Mouse (Mus musculus) spleen, postnatal 10 days (tissue): ENCODE measurements at regions not wholly inside any gene's neighbourhood (a gene's known extent, or its start where the extent isn't known, plus 50 kb on each side); places are given as distances from the start of the nearest gene placed in this dataset.

Source experiments
- DNase-seq, 2 experiments: peaks; one replicate each; pipeline ENCODE4 v3.0.0; 2021 to 2022; ENCODE audit warnings: low spot score in 2 of 2

DNA sequence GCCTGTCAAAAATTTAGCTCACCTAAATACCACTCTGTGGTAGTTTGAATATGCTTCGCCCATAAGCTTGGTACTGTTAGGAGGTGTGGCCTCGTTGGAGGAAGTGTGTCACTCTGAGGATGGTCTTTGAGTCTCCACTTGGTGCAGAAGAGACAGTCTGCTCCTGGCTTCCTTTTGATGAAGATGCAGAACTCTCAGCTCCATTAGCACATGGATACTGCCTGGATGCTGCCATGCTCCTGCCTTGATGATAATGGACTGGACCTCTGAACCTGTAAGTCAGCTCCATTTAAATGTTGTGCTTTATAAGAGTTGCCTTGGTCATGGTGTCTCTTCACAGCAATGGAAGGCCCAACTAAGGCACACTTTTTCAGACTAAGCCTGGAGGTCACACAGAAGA lies 56.9 kb upstream of the Pik3r1 start:
- DNase-seq, result no peak

DNA sequence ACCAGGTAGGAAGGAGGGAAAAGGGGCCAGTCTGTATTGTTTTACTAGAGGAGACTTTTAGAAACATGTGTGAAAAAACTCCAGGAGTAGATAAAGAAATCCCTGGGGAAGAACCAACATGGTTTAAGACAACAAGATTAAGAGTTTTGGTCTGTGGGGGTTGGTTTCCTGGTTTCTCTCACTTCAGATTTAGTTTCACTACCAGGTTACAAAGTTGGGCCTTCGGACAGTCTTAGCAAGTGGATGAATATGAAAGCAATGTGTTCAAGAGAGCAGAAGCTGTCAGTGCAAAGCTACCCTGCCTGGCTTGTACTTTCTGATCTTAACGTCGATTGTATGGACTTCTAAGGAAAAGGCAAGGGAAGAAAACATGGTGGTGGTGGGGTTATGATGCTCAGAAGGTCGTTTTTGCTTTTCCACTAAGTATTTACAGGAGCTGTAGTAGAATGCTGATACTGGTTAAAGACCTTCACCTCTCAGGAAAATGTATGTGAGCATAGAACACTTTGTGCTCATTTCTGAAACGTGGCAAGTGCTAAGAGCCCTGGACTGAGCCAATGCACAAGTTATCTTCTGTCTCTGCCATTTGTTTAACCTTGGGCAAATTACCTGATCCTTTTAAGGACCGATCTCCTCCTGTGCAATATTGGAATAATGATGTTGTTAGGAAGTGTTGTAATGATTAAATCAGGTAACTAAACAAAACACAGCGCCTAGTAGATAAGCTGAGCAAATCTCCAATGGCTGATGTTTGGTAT lies 64.0 kb upstream of the Pik3r1 start:
- DNase-seq, result no peak

DNA sequence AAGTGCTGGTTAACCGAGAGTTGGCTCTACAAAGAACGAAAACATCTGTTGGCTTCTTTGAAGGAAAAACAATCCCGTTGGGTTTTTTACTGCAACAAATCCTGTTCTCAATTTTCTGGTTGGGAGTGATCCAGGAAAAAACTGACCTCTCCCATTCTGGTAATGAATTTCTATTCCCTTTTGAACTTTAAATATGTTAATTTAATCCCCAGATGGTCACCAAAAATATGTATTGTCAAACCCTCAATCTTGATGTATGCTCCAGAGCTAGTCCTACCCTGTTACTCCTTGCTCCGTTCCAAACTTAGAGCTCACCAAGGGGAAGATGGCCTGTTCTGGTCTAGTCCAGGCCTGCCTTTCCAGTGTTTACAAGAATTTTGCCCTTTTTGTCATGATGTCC lies 66.5 kb upstream of the Pik3r1 start:
- no peak for DNase-seq

DNA sequence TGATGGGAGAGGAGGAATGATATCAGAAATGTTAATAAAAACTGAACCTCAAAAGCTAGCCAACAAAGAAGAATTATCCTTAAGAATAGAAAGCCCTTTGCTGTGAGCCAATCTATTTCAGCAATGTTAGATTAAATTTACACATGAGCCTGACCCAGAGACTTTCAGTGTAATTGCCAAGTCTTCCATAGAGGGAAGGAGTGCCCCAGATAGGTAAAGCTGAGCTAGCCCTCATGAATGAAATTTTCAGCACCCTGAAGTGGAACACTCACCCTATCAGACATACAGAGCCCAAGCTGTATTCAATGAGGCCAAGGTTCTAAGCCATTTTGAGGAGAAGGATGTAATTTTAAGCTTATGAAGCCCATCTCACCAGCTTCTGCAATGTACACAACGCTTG lies 69.0 kb upstream of the Pik3r1 start:
- DNase-seq, result no peak

DNA sequence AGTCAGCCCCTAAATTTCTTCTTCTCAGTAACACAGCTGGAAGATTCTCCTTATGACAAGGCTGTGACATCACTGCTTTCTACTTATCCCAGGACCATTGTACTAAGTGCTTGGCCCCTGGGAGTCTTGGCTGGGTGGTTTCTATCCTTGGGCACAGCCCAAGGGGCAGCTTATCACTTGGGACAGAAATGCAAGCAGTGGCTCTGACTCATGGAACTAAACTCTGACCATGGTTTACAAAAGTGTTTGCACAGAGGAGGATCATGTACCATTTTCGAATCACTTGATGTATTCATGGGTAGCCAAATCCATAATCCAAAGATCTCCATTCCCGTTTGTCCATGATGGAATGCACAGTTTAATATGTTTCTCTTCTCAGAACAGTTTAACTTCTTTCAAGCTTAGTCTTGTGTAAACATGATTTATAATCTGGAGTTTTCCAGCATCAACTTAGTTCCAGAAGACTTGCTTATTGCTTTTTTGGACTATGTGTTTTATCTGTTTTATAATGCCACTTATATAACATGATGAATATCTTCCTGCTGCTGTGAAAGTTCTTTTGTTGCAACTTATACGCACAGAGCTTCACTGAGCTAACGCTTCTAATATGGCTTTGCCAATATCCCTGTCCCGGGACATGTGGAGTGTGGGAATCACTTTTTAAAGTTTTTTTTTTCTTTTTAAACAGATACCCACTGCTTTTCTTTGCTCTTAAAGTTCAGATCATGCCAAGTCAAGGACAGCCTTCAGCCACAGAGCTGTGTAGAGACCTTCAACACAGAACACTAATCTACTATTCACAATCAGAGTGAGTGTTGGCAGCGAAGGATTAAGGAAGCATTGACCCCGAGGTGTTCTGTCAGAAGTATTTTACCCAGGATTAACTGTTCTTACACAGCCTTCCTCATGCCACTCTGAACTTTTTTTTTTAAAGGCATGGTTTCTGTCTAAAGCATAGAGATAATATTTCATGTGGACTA lies 76.7 kb upstream of the Pik3r1 start:
- no peak for DNase-seq

DNA sequence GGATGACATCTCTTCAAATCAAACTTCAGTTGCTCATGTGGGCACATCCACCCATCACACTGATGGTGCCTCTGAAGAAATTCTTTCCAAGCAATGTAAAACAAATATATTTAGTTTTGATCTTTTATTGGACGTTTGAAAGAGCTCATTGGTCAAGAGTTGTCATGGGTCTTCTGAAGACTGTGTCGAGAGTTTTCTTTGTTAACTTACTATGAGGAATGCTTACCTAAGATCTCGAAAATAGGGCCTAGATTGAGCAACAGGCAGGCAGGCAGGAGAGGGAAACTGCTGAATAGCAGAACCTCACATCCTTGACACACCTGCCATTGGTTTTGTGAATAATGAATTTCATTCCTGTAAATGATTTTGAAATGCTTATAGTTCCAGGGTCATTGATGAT lies 78.0 kb upstream of the Pik3r1 start:
- no peak for DNase-seq

DNA sequence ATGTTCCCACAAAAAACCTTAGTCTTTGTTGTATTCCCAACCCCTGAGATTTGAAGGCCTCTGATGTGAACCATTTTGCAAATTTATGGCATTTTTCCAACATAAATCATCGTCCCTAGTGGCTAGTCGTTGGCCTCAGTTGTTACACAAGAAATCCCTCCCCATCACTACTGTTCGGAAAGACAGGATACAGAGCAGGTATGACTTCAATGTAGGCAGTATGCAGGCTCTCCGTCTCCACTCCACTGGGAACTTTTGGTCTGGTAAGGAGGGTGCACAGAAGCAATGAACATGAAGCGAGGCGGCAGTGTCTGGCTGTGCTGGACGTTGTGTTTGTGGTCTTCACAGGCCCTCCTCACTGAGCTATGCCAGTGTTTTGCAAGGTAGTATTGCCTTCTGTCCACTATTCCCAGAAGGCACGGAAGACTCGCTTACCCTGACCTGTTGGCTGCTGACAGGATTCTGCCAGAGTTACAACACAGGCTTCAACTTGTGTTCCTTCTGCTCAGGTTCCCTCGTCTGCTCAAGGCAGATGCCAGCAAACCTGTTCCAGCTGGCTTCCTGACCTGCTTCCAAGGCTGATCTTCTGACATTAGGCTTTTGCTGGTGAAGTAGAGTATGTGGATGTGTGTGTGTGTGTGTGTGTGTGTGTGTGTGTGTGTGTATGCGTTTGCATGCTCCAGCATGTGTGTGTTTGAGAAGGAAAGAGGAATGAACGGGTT lies 80.0 kb upstream of the Pik3r1 start:
- DNase-seq, result no peak

DNA sequence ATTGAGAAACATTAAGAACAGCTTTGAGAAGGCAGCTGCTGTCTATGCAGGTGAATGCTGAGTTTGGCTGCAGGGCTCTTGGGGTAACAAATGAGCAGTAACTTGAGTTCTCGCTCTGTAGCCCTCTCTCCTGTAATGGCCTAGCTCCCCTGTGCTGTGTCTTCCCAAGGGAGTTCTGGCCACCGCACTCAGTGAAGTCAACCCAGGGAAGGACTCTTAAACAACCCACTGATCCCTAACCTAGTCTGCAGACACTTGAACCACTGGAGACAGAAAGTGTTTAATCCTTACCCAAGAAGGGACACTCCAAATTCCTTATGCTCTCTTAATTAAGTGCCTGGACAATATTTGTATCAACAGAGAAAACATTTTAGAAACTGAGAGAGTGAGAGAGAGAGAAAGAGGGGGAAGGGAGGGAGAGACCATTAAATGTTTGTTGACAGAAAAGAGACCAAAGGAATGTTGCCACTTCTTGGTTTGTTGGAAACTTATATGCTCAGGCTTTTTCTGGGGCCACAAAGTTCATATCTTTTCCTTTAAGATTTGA lies 80.7 kb upstream of the Pik3r1 start:
- DNase-seq, result no peak

DNA sequence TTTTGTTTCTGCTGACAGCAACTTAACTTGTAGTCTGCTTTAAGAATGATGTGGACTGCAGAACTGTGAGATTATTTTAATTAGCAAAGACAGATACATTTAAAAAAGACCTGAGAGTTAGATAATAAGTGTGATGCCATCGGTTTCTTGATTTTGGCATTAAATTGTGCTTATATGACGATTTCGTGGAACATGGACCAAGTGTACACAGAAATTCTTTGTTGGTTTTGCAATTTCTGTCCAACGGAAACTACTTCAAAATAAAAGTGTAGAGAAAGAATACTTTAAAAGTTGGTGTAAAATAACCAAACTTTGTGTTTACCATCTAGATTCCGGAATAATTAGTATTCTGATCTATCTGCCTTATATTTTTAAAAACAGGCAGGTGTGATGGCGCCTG lies 81.4 kb upstream of the Pik3r1 start:
- no peak for DNase-seq

DNA sequence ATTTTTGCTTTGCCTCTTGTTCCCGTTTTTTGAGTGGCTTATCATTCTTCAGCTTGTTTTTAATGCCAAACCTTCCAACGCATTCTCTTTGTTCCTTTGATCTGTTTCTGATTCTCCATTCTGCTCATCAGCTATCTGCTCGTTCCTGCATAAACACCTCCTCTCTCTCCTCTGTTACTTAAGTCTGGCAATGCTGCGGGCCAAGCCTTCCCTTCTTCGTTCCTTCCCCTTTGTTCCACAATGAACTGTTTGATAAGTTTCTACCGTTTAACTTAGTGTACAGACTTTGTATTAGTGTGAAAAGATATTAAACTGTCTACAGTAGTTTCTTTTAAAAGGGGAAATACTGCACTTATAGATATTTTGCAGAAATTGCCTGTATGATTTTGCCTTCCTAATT lies 83.3 kb upstream of the Pik3r1 start:
- DNase-seq, result no peak

DNA sequence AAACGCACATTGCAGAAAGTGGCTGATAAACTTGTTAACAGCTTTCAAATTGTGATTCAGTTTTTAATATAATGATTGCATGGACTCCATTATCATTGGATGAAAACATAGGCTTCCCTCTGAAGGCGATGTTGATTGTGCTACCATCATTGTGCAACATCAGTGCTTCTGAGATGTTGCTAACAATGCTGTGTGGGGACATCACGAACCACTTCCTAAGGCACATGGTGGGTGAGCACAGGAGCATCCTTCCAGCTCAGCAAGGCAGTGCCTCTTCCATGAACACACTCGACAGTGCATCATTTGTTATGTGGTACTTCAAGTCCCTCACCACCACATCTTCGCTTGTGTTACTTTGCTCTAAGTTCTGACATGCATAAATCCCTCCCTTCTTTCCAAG lies 84.9 kb upstream of the Pik3r1 start:
- no peak for DNase-seq

DNA sequence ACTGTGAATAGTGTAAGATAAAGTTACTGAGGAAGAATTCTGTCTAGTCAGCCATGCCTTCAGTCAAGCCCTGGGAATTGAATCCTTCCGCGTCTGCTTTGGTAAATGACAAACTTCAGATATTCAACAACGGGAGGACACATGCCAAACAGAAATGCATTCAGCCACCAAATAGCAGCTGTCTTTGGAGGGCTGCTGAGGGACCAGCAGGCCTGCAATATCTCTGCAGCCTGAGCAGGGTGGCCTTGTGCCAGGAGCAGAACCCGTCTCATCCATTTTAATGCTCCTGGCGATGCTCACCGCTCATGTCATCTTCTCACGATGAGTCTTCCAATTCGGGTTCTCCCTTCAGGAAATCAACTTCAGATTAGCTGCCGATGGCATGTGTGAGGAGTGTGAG lies 87.1 kb upstream of the Pik3r1 start:
- no peak for DNase-seq

DNA sequence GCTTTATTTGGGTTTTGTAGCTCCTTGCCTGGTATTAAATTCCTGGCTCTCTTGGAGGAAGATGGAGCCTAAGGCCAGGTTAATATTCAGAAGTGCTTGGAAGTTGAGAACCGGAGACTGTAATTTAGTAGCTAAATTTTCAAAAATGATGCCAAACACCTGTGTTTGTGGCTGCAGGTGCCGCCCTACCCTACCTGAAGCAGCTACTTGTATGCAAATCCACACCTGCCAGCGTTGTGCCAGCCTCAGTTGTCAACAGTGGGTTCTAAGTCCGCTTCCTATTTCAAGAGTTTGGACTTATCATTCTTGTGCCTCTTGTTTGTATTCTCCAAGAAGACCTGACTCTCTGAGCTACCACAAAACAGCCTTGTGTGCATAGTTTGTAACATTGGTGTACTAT lies 92.7 kb upstream of the Pik3r1 start:
- DNase-seq, result no peak

DNA sequence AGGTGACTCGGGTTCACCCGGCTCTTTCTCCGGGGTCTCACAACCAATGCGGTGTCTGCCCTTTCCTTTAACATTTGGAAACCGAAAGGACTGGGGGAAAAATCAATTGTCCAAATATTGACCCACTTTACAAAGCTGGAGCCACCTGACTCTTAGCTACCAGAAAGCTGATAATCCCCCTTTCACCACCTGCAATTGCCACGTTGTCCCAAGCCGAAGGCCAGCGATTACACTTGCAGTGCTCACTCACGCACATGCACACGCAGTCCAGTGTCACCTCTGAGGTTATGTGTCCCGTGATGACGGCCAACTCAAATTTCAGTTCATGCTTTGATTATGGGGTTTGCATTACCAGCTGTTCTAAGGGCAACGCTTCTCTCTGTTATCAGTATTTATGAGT lies 94.0 kb upstream of the Pik3r1 start:
- DNase-seq, result no peak

DNA sequence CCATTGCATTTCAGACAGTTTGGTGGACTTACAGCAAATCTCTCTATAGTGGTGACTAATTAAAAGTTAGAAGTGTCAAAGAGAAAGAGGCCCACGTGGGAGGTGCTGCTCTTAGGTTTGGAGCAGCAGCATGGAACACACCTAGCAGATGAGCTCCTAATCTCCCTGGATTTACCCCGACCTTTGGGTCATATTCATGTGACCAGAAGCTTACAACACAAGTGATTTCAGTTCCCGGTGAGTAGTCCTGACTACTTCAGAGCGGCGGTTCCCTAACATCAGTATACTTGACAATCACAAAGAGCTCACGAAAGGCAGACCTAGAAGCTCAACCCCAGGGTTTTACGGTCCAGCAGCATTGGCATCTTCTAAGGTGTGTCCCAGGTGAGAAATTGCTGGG lies 95.0 kb upstream of the Pik3r1 start:
- no peak for DNase-seq

DNA sequence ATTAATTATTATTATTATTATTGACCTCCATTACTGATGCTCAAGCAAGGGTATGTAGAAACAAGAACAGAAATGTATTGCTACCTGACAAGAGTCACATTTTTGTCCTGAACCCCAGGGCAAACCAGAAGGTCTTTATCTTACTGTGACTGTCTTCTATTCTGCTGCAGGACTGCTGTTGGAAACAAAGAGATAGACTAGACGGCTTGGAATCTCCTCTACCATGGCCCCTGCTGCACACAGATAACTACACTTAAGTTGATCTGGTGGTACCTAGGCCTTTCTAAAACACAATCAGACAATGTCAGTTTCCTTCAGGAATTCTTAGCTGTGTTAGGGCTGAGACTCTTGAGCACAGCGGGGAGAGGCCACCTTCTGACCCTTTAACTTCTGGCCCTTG lies 95.6 kb upstream of the Pik3r1 start:
- DNase-seq, result no peak

DNA sequence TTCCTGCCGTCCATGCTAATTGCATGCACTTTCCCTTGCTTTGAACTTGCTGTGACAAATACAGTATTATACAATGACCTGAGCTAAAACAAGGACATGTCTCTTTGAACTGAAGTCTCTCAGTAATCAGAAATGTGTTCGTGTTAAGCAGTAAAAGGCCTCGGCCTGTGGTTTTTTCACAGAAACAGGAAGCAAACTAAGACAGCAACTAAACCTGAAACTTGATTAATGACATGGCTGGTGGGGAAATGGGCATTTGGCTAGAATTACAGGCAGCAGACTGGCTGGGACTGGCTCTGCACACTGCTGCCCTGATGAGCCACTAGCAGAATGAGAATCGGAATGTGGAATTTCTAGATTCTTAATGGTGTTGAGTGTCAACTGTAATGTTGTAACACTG lies 98.8 kb upstream of the Pik3r1 start:
- no peak for DNase-seq

DNA sequence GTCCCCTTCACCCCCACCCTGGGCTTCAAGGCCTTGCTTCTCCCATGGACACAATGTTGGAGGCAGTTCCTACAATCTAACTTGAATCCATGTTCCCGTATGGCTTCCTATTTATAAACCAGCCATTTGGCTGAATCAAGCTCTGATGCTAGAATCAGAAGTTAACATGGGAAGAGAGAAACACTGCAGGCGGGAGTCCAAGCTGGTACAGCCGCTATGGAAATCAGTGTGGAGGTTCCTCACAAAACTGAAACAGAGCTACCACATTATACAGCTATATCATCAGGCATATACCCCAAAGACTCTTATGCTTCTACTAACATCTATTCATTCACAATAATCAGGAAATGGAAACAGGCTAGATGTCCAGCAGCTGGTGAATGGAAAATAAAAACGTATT lies 106.7 kb upstream of the Pik3r1 start:
- no peak for DNase-seq

DNA sequence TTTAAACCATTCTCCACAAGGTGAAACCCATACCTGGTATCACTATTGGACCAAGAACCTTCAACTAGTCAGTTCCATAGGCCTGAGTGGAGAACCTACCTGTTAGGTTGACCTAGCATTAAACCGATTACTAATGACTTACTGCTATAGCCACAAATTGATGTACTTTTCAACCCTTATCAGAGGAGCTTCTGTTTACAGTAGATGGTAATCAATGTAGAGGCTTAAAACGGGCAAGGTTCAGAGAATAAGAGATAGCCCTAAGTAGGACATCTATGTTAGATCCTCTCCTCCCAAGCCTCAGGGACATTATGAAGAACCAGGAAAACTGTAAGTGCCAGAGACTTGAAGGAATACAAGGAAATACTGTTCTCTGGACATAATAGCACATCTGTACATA lies 108.1 kb upstream of the Pik3r1 start:
- no peak for DNase-seq

DNA sequence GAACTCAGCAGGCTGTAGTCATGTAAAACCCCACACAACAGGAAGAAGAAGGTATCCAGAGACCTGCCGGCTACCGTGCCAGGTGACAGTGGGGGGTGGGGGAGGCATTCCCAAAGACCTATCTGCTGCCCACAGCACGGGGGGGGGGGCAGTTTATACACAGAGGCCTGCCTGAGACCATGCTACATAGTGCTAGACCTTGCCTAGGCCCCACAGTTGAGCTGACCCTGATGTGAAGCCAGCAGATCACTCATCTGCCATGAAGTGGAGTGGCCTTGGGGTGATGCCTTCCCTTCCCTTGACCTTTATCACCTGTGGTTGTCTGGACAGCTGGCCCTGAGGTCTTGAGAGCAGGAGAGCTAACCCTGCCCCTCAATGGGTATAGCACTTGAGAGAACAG lies 108.6 kb upstream of the Pik3r1 start:
- no peak for DNase-seq

DNA sequence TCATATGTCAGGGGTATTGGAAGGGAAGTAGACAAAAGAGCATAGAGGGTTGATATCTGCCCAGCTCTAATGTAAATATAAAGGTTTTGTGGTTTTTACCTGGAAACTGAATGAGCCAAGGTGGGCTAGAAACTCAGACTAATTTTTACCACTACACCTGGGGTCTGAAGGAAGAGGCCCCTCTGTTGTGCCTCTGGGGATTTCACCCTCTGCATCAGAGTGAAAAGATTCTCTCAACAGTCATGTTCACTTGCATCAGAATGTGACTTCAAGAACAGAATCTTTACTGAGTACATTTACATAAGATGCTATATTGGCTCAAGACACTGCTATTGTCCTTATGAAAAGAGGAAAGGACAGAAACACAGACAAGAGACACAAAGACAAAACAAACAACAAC lies 110.2 kb upstream of the Pik3r1 start:
- DNase-seq, result no peak

DNA sequence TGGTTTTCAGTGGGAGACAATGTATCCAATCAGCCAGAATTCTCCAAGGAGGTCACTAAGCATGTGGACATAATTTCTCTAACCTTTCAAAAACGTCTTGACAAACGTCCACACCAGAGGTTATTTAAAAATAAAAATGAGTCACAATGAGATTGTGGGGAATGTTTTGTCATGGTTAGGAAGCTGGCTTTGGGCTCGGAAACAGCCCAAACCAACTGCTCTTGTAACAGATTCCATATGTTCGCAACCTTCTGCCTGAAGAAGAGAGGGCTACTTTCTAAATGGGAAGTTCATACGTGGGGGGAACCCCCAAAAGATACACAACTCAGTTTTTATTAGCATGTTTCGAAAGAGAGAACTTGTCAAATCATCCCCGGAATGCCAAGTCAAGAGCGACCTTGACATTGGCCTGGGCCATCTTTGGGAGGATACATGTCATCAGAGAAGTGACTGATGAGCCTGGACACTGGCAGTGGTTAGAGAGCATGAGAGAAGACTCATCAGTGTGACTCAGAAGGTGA lies 111.6 kb upstream of the Pik3r1 start:
- DNase-seq, result no peak
